In the genomic region with DNA sequence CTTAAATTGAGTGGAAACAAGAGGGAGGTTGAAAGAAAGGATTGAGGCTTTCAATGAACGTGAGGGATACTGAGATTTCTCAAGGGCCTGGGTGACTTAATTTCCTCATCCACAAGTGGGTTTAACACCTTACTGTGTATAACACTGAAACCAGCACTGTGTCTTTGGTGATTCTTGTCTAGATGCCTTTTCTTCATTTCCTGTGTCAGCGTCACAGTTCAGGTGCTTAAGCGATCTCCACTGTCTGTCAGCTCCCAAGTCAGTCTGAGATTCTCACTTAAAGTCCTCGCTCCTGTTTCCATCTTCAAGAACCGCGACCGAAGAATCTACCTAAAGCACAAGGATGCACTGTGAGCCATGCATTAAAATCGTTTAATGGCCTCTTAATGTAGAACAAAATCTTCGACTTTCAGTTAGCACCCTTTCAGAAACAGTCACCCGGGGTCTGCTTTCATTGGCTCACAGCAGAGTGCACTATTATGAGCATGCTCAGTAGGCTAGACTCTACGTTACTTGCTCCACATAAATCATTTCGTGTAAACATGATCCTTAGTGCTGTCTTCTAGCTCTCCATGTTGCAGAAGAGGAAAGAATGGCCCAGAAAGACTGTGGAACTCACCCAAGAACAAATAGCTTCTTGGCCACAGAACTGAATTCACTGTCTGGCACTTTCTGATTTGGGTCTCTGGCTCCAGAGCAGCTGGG, we compare ENCODE assay signal across 8 mouse cellular contexts. TPM values are rescaled to one million over a fixed set of nuclear protein-coding genes. Genes with fewer than 3 reads are reported as not detected.
DNase-seq lines count a peak whose midpoint lies in the region; ATAC-seq and TF ChIP-seq lines count a peak whose summit lies in the region.

No protein-coding gene starts in this region.

- WGBS in lung, embryonic 16.5 days: 63% methylated on average over 12 of the region's 12 CpGs
- 64% methylated on average over 12 of the region's 12 CpGs for WGBS in lung, adult 2 months
- 60% methylated on average over 12 of the region's 12 CpGs for WGBS in stomach, postnatal 0 days

- peaks cover 24% of the 10 kb centered on the region for H3K4me1 ChIP-seq in lung, embryonic 16.5 days (replicated peaks; ENCODE audit: control insufficient read depth, insufficient read depth, low read length)
- peaks cover 4% of the 10 kb centered on the region; the same call in 1 of the 2 replicates for H3K4me1 ChIP-seq in lung, adult 2 months (ENCODE audit: control insufficient read depth, insufficient read depth, low read length)
- no peaks in the 10 kb centered on the region for H3K4me1 ChIP-seq in stomach, postnatal 0 days (replicated peaks; ENCODE audit: control insufficient read depth, insufficient read depth)

- intact Hi-C loops in gastrocnemius, adult 2 months (cut with DNase I): loop anchor here (5.0 kb wide), 2 partner anchors 71 to 179 kb away; no protein-coding TSS in a partner anchor
- intact Hi-C loops in gastrocnemius, postnatal 14 days (cut with DNase I; ENCODE audit: low total_unique reads): no loop called here

- H3K27me3 ChIP-seq in lung, embryonic 16.5 days (ENCODE audit: control insufficient read depth, insufficient read depth, low read depth, low read length): no peaks in the 10 kb centered on the region
- H3K27me3 ChIP-seq in stomach, postnatal 0 days (ENCODE audit: control insufficient read depth, insufficient read depth, low read length): no peaks in the 10 kb centered on the region

- TF ChIP-seq CTCF in gastrocnemius, adult 2 months (IDR thresholded peaks at IDR 0.05): no peak
- no peak for TF ChIP-seq CTCF in lung, adult 2 months (IDR thresholded peaks at IDR 0.05; ENCODE audit: insufficient read depth, low read length)
- TF ChIP-seq CTCF in stomach, postnatal 0 days (IDR thresholded peaks at IDR 0.05; ENCODE audit: low read depth): no peak

- H3K9me3 ChIP-seq in lung, embryonic 16.5 days (ENCODE audit: control insufficient read depth, low read length): no peaks in the 10 kb centered on the region
- no peaks in the 10 kb centered on the region for H3K9me3 ChIP-seq in stomach, postnatal 0 days (ENCODE audit: control insufficient read depth, low read length)

- TF ChIP-seq POLR2A in lung, adult 2 months (IDR thresholded peaks at IDR 0.05; ENCODE audit: borderline replicate concordance, extremely low read depth, low read depth, low read length): no peak

- H3K36me3 ChIP-seq in lung, embryonic 16.5 days (ENCODE audit: control insufficient read depth, insufficient read depth, low read length): no peaks in the 10 kb centered on the region
- no peaks in the 10 kb centered on the region for H3K36me3 ChIP-seq in stomach, postnatal 0 days (ENCODE audit: control insufficient read depth, insufficient read depth, low read length)

- TF ChIP-seq EP300 in stomach, postnatal 0 days (optimal IDR thresholded peaks at IDR 0.05): no peak

- no peak for DNase-seq in gastrocnemius, adult 2 months
- no peak for DNase-seq in gastrocnemius, postnatal 14 days
- no peak for DNase-seq in lung, adult 2 months
- DNase-seq in induced T-regulatory cell, adult 2 months (ENCODE audit: low read depth): peak; percentile 82
- no peak for DNase-seq in stomach, postnatal 0 days (ENCODE audit: low spot score)
- no peak for DNase-seq in spleen, postnatal 14 days (ENCODE audit: low spot score in 2 of 2)
- DNase-seq in yolk sac, embryonic 10.5 days (ENCODE audit: low spot score): no peak

- H3K4me3 ChIP-seq in gastrocnemius, adult 2 months: peak overlapping the region; percentile 91
- no peak overlapping the region for H3K4me3 ChIP-seq in lung, embryonic 16.5 days (ENCODE audit: low read length)
- no peak overlapping the region for H3K4me3 ChIP-seq in lung, adult 2 months (replicated peaks; ENCODE audit: extremely low read depth, low read depth, low read length)
- 0 out of 2 replicates have a peak overlapping the region, but pooled peaks have one; percentile 6 for H3K4me3 ChIP-seq in stomach, postnatal 0 days (ENCODE audit: low read depth, low read length)

- ATAC-seq in lung, embryonic 16.5 days (ENCODE audit: low read depth): peak; percentile 38
- ATAC-seq in stomach, postnatal 0 days (ENCODE audit: low FRiP score, low TSS enrichment): peak; percentile 51; the same call in 1 of the 2 replicates

- H3K9ac ChIP-seq in lung, embryonic 16.5 days (ENCODE audit: low read length): no peak overlapping the region
- no peak overlapping the region for H3K9ac ChIP-seq in stomach, postnatal 0 days (ENCODE audit: low read length)

- peak overlapping the region; percentile 87 for H3K27ac ChIP-seq in gastrocnemius, adult 2 months
- H3K27ac ChIP-seq in lung, embryonic 16.5 days (ENCODE audit: low read length): peak overlapping the region; percentile 68
- H3K27ac ChIP-seq in stomach, postnatal 0 days (replicated peaks): peak overlapping the region; percentile 76

- H3K4me2 ChIP-seq in lung, embryonic 16.5 days (ENCODE audit: low read depth, low read length): peak overlapping the region; percentile 89; the same call in 1 of the 2 replicates
- peak overlapping the region; percentile 98 for H3K4me2 ChIP-seq in stomach, postnatal 0 days (replicated peaks; ENCODE audit: low read depth)

RNA-seq across cellular contexts. Expression of gene St6gal1, which starts 1.2 kb away (rescaled TPM):
- total RNA-seq in gastrocnemius, adult 2 months (2021): 1 to 10 TPM; 2.6 to 3.5 TPM
- total RNA-seq in gastrocnemius, postnatal 14 days (2021): 1 to 10 TPM; 6.4 to 8.9 TPM
- polyA plus RNA-seq in lung, embryonic 16.5 days (2015; fragmentation: Nextera tagmentation; extraction: Ambion mirVana): 49.0 and 56.2 TPM in 2 replicates
- polyA plus RNA-seq in lung, adult 2 months (2012; rRNA removed): 22.1 and 28.0 TPM in 2 replicates
- polyA plus RNA-seq in stomach, postnatal 0 days (2015; fragmentation: Nextera tagmentation; extraction: Ambion mirVana): 7.7 and 7.9 TPM in 2 replicates

Comparison
In these comparisons a context has a peak if more than half of its experiments do, and no peak if none do; other contexts are left out.
1. H3K4me3 ChIP-seq: peak in gastrocnemius, adult 2 months (single experiment) and stomach, postnatal 0 days (single experiment); none in lung, embryonic 16.5 days (single experiment) and lung, adult 2 months (single experiment).
2. Peak in every context shown above with its lines, with median percentiles within 50 percentile points of each other: H3K27ac ChIP-seq.